Mouse (Mus musculus) right cerebral cortex, postnatal 10 days (tissue): ENCODE results near the gene Bspry.

ENCODE experiments used
- DNase-seq, 2 experiments: peaks; one replicate each; pipeline ENCODE4 v3.0.0; 2021; ENCODE audit warnings: low spot score in 2 of 2

The Bspry gene

GRCm38 (mm10) chr4:62515490-62515889, 35.6 kb downstream of the Bspry start:
- no peak for DNase-seq

GRCm38 (mm10) chr4:62516079-62516478, 36.2 kb downstream of the Bspry start:
- DNase-seq = no peak

- DNase-seq = no peak
Observed at GRCm38 (mm10) chr4:62516579-62516978, 36.7 kb downstream of the Bspry start.

GRCm38 (mm10) chr4:62517046-62517445, 37.2 kb downstream of the Bspry start:
- DNase-seq = no peak

GRCm38 (mm10) chr4:62517538-62518415, 37.9 kb downstream of the Bspry start:
- DNase-seq = no peak

- DNase-seq = no peak
Observed at GRCm38 (mm10) chr4:62518416-62519121, 38.7 kb downstream of the Bspry start.

- no peak for DNase-seq
Observed at GRCm38 (mm10) chr4:62519122-62519848, 39.4 kb downstream of the Bspry start.

GRCm38 (mm10) chr4:62519849-62520233, 40.0 kb downstream of the Bspry start, which contains the start of gene Alad:
Alad (minus strand) TSS chr4:62519918.
- peak; percentile 86 to 88 for DNase-seq

GRCm38 (mm10) chr4:62520892-62521400, 41.1 kb downstream of the Bspry start:
- DNase-seq = no peak

- peak; percentile 98 for DNase-seq
Observed at GRCm38 (mm10) chr4:62524651-62525488, 45.0 kb downstream of the Bspry start, which contains the start of the genes Pole3 and 4933430I17Rik. Pole3 (minus strand) TSS chr4:62525068. 4933430I17Rik (plus strand) TSS chr4:62525369.

- no peak for DNase-seq
Observed at GRCm38 (mm10) chr4:62525489-62525811, 45.6 kb downstream of the Bspry start.

- no peak for DNase-seq
Observed at GRCm38 (mm10) chr4:62526256-62526655, 46.4 kb downstream of the Bspry start.

GRCm38 (mm10) chr4:62527655-62528054, 47.8 kb downstream of the Bspry start:
- DNase-seq = no peak

- no peak for DNase-seq
Observed at GRCm38 (mm10) chr4:62533729-62534128, 53.9 kb downstream of the Bspry start.

- peak in 1 of 2 experiments; percentile 38 for DNase-seq
Observed at GRCm38 (mm10) chr4:62541802-62542201, 61.9 kb downstream of the Bspry start.

- no peak for DNase-seq
Observed at GRCm38 (mm10) chr4:62543782-62544181, 63.9 kb downstream of the Bspry start.

- no peak for DNase-seq
Observed at GRCm38 (mm10) chr4:62544801-62545200, 64.9 kb downstream of the Bspry start.
